Mouse (Mus musculus): ENCODE measurements around the gene Ly75. TPM values are rescaled to one million over a fixed set of nuclear protein-coding genes. Genes with fewer than 3 reads are reported as not detected.
A peak's percentile ranks its signal among the peaks of the same experiment; 100 is the strongest.

The Ly75 gene
- polyA plus RNA-seq, 1 experiment from 2014 or later: 1.6 TPM

GRCm38 (mm10) chr2:60343607-60344289, 39.4 kb downstream of the Ly75 start:
- H3K4me2 ChIP-seq (ENCODE audit: low read length): no peak overlapping the region
- H3K9me3 ChIP-seq (ENCODE audit: control insufficient read depth, low read length): no peaks in the 10 kb centered on the region
- no peak overlapping the region for H3K27ac ChIP-seq (replicated peaks in 1 of 2; ENCODE audit: control insufficient read depth in 1 of 2, insufficient read depth in 1 of 2, low read depth in 2 of 2, low read length in 2 of 2)
- H3K4me1 ChIP-seq (ENCODE audit: control insufficient read depth in 2 of 2, insufficient read depth in 2 of 2, low read length in 2 of 2): no peaks in the 10 kb centered on the region
- no peaks in the 10 kb centered on the region for H3K27me3 ChIP-seq (ENCODE audit: control insufficient read depth, insufficient read depth, low read length)
- no peak for ATAC-seq (ENCODE audit: insufficient number of reproducible peaks, insufficient read depth, low FRiP score, low read depth)
- H3K9ac ChIP-seq (ENCODE audit: low read length): no peak overlapping the region
- H3K4me3 ChIP-seq (ENCODE audit: control insufficient read depth in 1 of 2, insufficient read depth in 1 of 2, low read depth in 1 of 2, low read length in 2 of 2): no peak overlapping the region
- H3K36me3 ChIP-seq (ENCODE audit: control insufficient read depth, insufficient read depth, low read length): no peaks in the 10 kb centered on the region
- 85% methylated on average over 11 of the region's 11 CpGs for WGBS

- no peak overlapping the region for H3K27ac ChIP-seq (replicated peaks in 1 of 2; ENCODE audit: control insufficient read depth in 1 of 2, insufficient read depth in 1 of 2, low read depth in 2 of 2, low read length in 2 of 2)
- no peak for ATAC-seq (ENCODE audit: insufficient number of reproducible peaks, insufficient read depth, low FRiP score, low read depth)
- WGBS: 52% methylated on average over 4 of the region's 4 CpGs
Measured at GRCm38 (mm10) chr2:60342107-60342880, 40.8 kb downstream of the Ly75 start.

GRCm38 (mm10) chr2:60337937-60338336, 45.2 kb downstream of the Ly75 start:
- H3K9me3 ChIP-seq (ENCODE audit: control insufficient read depth, low read length): no peaks in the 10 kb centered on the region
- WGBS: 30% methylated on average over 9 of the region's 9 CpGs
- no peak for ATAC-seq (ENCODE audit: insufficient number of reproducible peaks, insufficient read depth, low FRiP score, low read depth)

More at GRCm38 (mm10) chr2:60342107-60342880, 40.8 kb downstream of the Ly75 start:
- Histone ChIP-seq H3K9ac (ENCODE audit: low read length) (no peak overlapping the region), H3K9me3 (ENCODE audit: control insufficient read depth, low read length) (no peaks in the 10 kb centered on the region), H3K4me2 (ENCODE audit: low read length) (no peak overlapping the region), H3K36me3 (ENCODE audit: control insufficient read depth, insufficient read depth, low read length) (no peaks in the 10 kb centered on the region), H3K4me1 (ENCODE audit: control insufficient read depth in 2 of 2, insufficient read depth in 2 of 2, low read length in 2 of 2) (peaks cover 3% of the 10 kb centered on the region in 2 experiments; a peak in 2 of 4 replicates), H3K27me3 (ENCODE audit: control insufficient read depth, insufficient read depth, low read length) (no peaks in the 10 kb centered on the region), H3K4me3 (ENCODE audit: control insufficient read depth in 1 of 2, insufficient read depth in 1 of 2, low read depth in 1 of 2, low read length in 2 of 2) (no peak overlapping the region)

GRCm38 (mm10) chr2:60328641-60329040, 54.5 kb downstream of the Ly75 start:
- Histone ChIP-seq H3K27ac (replicated peaks in 1 of 2; ENCODE audit: control insufficient read depth in 1 of 2, insufficient read depth in 1 of 2, low read depth in 2 of 2, low read length in 2 of 2) (no peak overlapping the region), H3K9ac (ENCODE audit: low read length) (no peak overlapping the region), H3K9me3 (ENCODE audit: control insufficient read depth, low read length) (no peaks in the 10 kb centered on the region), H3K4me1 (ENCODE audit: control insufficient read depth in 2 of 2, insufficient read depth in 2 of 2, low read length in 2 of 2) (no peaks in the 10 kb centered on the region), H3K27me3 (ENCODE audit: control insufficient read depth, insufficient read depth, low read length) (no peaks in the 10 kb centered on the region), H3K36me3 (ENCODE audit: control insufficient read depth, insufficient read depth, low read length) (no peaks in the 10 kb centered on the region), H3K4me3 (ENCODE audit: control insufficient read depth in 1 of 2, insufficient read depth in 1 of 2, low read depth in 1 of 2, low read length in 2 of 2) (no peak overlapping the region), H3K4me2 (ENCODE audit: low read length) (no peak overlapping the region)
- 37% methylated on average over 10 of the region's 10 CpGs for WGBS
- no peak for ATAC-seq (ENCODE audit: insufficient number of reproducible peaks, insufficient read depth, low FRiP score, low read depth)

More at GRCm38 (mm10) chr2:60337937-60338336, 45.2 kb downstream of the Ly75 start:
- peak overlapping the region; percentile 19; the same call in 1 of the 2 replicates for H3K4me2 ChIP-seq (ENCODE audit: low read length)
- H3K9ac ChIP-seq (ENCODE audit: low read length): no peak overlapping the region
- peaks cover 3% of the 10 kb centered on the region in 2 experiments; a peak in 2 of 4 replicates for H3K4me1 ChIP-seq (ENCODE audit: control insufficient read depth in 2 of 2, insufficient read depth in 2 of 2, low read length in 2 of 2)
- no peak overlapping the region for H3K4me3 ChIP-seq (ENCODE audit: control insufficient read depth in 1 of 2, insufficient read depth in 1 of 2, low read depth in 1 of 2, low read length in 2 of 2)
- H3K27me3 ChIP-seq (ENCODE audit: control insufficient read depth, insufficient read depth, low read length): no peaks in the 10 kb centered on the region
- no peaks in the 10 kb centered on the region for H3K36me3 ChIP-seq (ENCODE audit: control insufficient read depth, insufficient read depth, low read length)
- H3K27ac ChIP-seq (replicated peaks in 1 of 2; ENCODE audit: control insufficient read depth in 1 of 2, insufficient read depth in 1 of 2, low read depth in 2 of 2, low read length in 2 of 2): no peak overlapping the region

GRCm38 (mm10) chr2:60327581-60327980, 55.5 kb downstream of the Ly75 start:
- Histone ChIP-seq H3K4me2 (ENCODE audit: low read length) (no peak overlapping the region), H3K36me3 (ENCODE audit: control insufficient read depth, insufficient read depth, low read length) (no peaks in the 10 kb centered on the region), H3K27me3 (ENCODE audit: control insufficient read depth, insufficient read depth, low read length) (no peaks in the 10 kb centered on the region), H3K4me3 (ENCODE audit: control insufficient read depth in 1 of 2, insufficient read depth in 1 of 2, low read depth in 1 of 2, low read length in 2 of 2) (no peak overlapping the region), H3K27ac (replicated peaks in 1 of 2; ENCODE audit: control insufficient read depth in 1 of 2, insufficient read depth in 1 of 2, low read depth in 2 of 2, low read length in 2 of 2) (no peak overlapping the region), H3K9ac (ENCODE audit: low read length) (no peak overlapping the region), H3K9me3 (ENCODE audit: control insufficient read depth, low read length) (no peaks in the 10 kb centered on the region), H3K4me1 (ENCODE audit: control insufficient read depth in 2 of 2, insufficient read depth in 2 of 2, low read length in 2 of 2) (no peaks in the 10 kb centered on the region)
- WGBS: 76% methylated on average over 11 of the region's 11 CpGs
- no peak for ATAC-seq (ENCODE audit: insufficient number of reproducible peaks, insufficient read depth, low FRiP score, low read depth)

- no peak overlapping the region for H3K4me2 ChIP-seq (ENCODE audit: low read length)
- no peaks in the 10 kb centered on the region for H3K4me1 ChIP-seq (ENCODE audit: control insufficient read depth in 2 of 2, insufficient read depth in 2 of 2, low read length in 2 of 2)
- no peaks in the 10 kb centered on the region for H3K27me3 ChIP-seq (ENCODE audit: control insufficient read depth, insufficient read depth, low read length)
- ATAC-seq (ENCODE audit: insufficient number of reproducible peaks, insufficient read depth, low FRiP score, low read depth): no peak
- no peaks in the 10 kb centered on the region for H3K9me3 ChIP-seq (ENCODE audit: control insufficient read depth, low read length)
- no peaks in the 10 kb centered on the region for H3K36me3 ChIP-seq (ENCODE audit: control insufficient read depth, insufficient read depth, low read length)
- H3K27ac ChIP-seq (replicated peaks in 1 of 2; ENCODE audit: control insufficient read depth in 1 of 2, insufficient read depth in 1 of 2, low read depth in 2 of 2, low read length in 2 of 2): no peak overlapping the region
- WGBS: 82% methylated on average over 7 of the region's 7 CpGs
- H3K9ac ChIP-seq (ENCODE audit: low read length): no peak overlapping the region
- no peak overlapping the region for H3K4me3 ChIP-seq (ENCODE audit: control insufficient read depth in 1 of 2, insufficient read depth in 1 of 2, low read depth in 1 of 2, low read length in 2 of 2)
Measured at GRCm38 (mm10) chr2:60326948-60327347, 56.2 kb downstream of the Ly75 start.

GRCm38 (mm10) chr2:60323411-60323810, 59.7 kb downstream of the Ly75 start:
- Histone ChIP-seq H3K4me2 (ENCODE audit: low read length) (no peak overlapping the region), H3K27ac (replicated peaks in 1 of 2; ENCODE audit: control insufficient read depth in 1 of 2, insufficient read depth in 1 of 2, low read depth in 2 of 2, low read length in 2 of 2) (no peak overlapping the region), H3K27me3 (ENCODE audit: control insufficient read depth, insufficient read depth, low read length) (no peaks in the 10 kb centered on the region), H3K9ac (ENCODE audit: low read length) (no peak overlapping the region), H3K9me3 (ENCODE audit: control insufficient read depth, low read length) (no peaks in the 10 kb centered on the region), H3K4me1 (ENCODE audit: control insufficient read depth in 2 of 2, insufficient read depth in 2 of 2, low read length in 2 of 2) (no peaks in the 10 kb centered on the region), H3K36me3 (ENCODE audit: control insufficient read depth, insufficient read depth, low read length) (no peaks in the 10 kb centered on the region), H3K4me3 (ENCODE audit: control insufficient read depth in 1 of 2, insufficient read depth in 1 of 2, low read depth in 1 of 2, low read length in 2 of 2) (no peak overlapping the region)
- no peak for ATAC-seq (ENCODE audit: insufficient number of reproducible peaks, insufficient read depth, low FRiP score, low read depth)
- 77% methylated on average over 5 of the region's 5 CpGs for WGBS
